Mouse (Mus musculus) left cerebral cortex, adult 9 months (tissue): Measurements from ENCODE around the gene Col4a6.

Source experiments
- DNase-seq, 2 experiments: peaks; one replicate each; pipeline ENCODE4 v3.0.0; 2022; ENCODE audit warnings: low spot score in 2 of 2

Gene Col4a6

DNA sequence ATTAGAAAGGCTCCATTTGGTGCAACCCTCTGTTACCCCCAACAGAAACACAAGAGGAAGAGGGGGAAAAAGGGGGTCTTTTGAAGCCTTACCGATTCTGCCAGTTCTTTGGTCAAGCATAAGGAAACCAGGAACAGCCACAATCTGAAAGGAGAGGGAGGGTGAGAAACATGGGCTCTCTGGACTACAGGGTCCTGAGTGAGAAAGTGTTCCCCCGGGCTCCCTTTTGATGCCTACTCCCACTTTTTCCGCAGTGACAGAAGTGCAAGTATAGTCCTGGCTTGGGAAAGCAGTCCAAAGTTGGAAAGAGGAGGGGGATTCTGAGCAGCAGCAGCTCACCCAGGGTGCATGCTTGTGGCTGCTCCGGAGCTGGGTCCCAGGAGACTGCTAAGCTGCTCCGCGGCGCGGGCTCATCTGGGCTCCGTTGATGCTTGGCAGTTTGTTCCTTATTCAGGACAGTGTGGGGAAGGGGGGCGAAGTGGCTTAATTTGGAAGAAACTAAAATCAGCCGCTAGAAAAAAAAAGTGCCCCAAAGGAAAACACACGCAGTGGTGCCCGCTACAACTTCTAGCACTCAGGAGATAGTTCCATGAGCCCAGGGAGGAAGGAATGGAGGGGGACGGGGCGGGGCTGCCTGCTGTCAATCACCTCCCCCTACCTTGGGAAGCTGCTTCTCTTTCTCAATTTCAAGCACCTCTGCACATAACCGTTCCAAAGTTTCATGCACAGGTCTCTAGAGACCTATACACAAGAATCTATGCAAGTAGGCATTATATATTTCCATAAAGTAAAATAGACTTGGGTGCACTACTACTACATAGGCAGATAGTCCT lies at the start of gene Col4a6:
TSS of gene Col4a6 (minus strand) at position 607 of the 833 bp plus-strand sequence.
- no peak for DNase-seq

DNA sequence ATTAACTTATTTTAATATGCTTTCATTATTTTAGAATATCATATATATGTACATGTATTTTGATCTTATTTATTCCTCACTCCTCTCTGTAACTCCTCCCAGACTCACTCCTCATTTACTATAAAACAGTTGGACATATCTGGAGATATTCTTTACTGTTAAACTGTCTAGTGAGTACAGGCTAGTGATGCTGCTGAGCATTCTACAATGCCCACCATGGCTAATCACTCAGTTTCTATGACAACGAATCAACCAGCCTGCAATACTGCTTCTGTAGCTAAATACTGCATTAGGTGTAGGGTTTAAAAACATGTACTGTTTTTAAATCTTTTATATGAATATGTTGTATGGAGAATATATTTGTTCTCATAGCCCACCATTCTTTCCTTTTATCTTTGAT lies 29.2 kb upstream of the Col4a6 start:
- no peak for DNase-seq

DNA sequence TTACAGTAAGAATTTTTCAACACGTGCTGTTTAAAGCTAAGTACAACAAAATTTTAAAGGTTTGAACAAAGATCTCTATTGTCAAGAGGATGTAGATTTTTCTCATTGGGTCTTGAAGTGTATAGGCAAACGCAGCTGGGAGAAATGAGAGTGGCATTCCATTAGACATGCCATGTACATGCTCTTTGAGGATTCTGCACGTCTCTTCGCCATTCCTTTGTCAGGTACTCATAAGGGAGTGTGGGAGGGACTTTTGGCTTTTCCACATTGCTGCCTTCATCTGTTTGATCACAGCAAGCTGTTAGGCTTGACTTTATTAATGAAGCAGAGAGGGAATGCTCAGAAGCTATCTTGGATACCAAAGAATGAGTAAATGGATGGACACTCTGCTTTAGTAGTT lies 20.7 kb upstream of the Col4a6 start:
- no peak for DNase-seq

DNA sequence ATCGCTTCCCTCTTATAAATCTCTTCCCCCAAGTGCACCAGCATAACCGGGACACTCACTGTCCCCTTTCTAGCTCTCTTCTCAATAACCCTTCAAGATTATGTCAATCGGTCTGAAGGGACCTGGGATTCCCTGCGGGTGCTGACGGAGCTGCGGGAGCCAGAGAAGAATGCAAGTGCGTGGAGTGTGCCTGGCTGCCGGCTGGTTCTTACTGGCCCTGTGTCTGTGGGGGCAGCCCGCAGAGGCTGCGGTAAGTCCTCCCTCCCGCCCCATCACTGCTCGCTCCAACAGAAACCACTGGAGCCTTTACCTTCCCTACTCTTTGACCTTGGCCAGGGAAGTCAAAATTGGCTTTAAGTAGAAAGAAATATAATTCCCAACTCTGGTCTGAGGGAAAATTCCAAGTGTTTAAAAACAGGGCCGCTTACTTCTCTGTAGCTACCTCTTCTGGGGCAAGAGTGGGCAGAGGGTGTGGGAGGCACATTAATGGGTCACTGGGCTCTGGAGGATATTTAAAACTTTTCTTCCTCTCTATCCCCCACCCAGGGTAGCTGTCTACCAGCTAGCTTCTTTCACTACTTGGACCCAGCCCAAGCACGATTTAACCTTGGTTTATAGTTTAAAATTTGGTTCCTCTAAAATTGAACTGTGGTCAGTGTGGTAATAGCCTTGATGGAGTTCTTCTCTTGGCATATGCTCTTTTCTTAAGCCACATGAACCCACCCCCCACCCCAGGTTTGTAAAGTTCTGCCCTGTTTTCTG lies 1.9 kb upstream of the Col4a6 start:
- no peak for DNase-seq

DNA sequence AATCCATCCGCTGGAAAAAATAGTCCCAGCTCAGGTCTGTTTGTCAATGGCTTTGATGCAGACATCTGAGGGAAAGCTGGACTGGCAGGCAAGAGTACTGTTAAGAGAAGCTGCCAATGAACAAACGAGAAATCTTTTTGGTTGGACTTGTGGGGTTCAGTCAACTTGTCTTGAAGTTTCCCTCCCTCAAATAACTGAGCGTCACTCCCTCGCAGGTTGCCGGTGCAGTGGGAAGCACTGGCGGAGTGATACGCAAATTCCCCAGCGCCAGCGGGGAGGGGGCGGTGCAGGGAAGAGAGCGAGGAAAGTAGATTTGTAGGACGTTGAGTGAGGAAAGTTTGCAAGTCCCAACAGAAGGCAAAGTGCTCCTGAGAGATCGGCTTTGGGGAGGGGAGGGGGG lies 1.2 kb upstream of the Col4a6 start, which contains the start of gene Col4a5:
TSS of gene Col4a5 (plus strand) at position 276 of the 400 bp plus-strand sequence.
- peak in 1 of 2 experiments; percentile 5 for DNase-seq

DNA sequence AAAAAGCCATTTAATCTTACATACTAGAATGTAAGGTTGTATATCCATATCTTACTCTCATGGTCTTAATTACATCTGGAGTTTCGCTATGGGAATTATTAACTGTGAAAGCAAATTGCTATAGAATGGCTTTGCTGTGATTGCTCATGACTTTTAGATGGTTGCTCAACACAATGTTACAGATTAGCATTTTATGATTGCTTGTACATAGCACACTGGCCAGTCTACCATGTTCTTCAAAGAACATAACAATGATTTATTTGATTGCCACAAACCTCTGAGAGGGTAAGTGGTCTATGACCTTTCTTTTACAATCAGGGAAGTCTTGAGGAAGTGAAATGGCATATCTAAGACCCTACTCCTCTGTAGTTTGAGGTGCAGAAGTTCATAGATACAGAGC lies 25.9 kb downstream of the Col4a6 start:
- no peak for DNase-seq

DNA sequence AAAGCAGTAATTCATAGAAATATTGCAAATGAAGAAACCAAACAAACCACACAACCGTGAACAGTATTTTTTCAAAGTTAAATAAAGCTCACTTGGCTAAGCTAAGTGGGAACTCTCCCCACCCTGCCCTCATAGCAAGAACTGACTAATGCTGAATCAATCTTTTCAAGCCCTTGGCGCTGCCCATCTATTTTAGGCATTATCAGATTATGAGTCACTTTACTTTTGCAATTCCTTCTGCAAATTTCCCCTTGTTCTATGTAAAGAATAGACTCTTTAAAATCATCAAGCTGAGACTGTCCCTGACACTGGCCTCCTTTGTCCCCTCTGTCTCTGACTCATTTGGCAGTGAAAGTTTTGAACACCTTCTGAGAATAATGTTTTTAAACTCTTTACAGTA lies 34.5 kb downstream of the Col4a6 start:
- DNase-seq = no peak

DNA sequence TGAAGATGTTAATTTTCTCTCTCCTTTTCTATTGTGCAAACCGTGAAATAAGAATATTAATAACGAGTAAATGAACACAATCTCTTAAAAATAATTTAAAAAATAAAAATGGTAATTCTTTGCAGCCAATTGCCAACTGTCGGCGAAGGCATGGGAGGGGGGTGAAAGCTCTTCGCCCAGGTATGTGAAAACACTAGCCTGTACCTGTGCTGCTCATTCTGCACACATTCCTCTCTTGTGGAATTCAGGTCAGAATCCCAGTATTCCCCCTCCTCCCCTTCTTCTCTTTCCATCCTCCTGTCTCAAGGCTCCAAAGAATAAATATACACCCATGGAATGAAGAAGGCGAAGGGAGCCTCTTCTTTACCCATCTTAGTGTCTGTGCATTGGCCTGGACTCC lies 37.1 kb downstream of the Col4a6 start:
- no peak for DNase-seq

DNA sequence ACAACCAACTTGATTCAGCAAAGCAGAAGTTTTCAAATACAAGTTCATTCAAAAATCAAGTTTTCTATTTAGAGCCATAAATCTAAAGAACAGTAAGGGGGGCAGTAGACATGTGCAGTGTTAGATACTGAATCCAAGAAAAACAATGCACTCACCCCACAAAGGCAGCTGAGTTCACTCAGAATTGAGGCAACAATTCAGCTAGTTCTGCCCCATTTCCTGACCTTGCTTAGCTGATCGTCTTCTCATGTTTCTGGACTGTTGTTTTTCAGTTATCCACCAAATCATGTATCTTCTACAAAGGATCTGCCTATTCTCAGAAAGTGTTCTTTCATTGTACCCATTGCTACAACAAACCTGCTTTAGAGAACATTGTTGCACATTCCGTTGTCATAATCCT lies 58.6 kb downstream of the Col4a6 start:
- DNase-seq = no peak

DNA sequence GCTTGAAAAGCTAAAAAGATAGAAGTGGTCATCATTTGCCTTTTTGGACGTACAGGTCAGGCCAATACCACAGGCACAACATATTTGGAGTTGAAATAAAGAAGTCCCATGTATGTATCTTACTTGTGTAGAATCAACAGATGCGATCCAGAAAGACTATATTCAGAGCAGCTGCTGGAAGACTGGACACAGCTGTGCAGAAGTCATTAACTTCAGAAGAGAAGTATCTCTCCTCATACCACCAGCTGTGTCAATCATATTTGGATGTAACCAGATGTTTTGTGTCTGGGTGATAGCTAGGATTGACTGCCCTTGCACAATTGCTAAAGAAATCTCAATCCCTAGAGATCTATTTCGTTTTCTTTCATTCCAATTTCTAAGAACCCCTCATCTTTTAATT lies 77.6 kb downstream of the Col4a6 start:
- DNase-seq = no peak

DNA sequence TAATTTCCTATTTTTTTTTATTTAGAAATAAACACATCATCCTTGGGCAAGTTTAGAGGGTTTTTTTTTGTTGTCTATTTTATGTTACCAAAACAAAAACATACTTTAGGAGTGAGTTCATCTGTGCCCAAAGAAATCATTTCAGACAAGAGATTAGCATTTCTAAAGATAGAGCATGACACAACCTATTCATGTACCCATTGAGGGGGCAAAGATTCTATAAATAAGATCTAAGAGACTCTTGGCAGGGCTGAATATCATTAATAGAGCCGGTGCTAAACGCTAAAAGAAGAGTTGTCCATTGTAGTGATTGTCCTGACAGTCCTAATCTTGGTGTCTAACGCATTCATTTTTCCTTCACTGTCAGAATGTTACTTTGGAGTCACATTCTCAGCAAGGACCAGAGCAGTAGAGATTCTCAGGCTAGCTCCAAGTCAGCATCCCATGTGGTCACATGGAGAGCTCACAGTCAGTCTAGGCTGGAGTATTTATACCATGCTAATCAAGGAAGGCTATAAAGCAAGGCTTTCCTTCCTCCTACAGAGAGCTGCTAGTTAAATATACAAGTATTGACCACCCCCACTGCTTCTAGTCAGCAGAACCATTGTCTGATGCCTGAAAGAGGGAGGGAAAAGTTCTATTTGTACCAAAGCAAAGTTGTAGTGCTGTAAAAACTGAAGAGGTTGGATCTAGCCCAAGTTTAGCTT lies 88.3 kb downstream of the Col4a6 start:
- no peak for DNase-seq

DNA sequence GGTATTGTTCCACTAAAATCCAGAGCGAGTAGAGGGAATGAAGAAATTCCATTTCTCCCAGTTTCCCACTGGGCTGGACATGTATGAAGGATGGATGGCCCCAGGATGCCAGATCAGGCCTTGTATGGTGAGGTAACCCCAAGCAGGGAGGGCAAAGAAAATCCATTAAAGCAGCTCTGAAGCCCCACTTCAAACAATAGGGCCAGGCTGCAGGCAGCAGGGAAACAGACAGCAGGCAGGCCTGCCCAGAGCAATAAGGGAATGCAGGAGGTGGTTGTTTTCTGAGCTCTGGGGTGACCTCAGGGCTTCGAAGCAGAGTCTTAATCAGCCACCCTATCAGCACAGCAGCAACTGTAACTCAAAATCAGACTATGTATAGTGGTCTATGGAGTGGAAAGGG lies 89.2 kb downstream of the Col4a6 start:
- no peak for DNase-seq

DNA sequence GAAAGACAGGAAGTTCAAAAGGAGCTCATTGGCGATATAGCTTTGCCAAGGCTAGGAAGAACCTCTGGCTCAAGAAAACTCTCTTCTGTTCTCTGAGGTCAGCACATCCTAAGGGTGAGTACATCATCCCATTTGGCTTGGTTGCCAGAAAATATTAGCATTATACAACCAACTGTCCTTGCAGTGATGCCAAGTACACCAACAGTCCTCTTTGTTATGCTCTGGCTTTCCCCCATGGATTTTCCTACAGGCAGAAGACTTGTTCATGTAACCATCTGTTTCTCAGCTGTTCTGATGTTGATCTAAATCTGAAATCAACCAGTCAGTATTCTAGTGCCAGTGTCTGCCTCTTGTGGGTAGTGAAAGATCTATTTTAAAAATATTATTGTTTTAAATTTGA lies 103.6 kb downstream of the Col4a6 start:
- DNase-seq = no peak

DNA sequence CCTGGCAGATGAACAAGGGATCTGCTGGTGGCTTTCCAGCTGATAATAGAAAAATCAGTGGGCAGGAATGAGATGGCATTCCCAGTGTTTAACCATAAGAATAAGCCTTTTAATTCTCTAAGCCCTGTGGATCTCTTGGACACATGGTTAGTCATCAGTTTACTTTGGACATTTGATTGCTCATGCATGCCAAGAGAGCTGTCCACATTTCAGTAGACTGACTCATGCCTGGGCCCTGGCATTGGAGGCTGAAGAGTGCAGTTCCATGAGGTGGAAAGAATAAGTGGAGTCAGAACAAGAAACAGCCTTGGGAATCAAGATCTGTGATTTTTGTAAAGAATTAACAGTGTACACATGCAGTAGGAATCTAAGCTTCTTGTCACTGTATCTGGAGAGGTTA lies 110.5 kb downstream of the Col4a6 start:
- no peak for DNase-seq

DNA sequence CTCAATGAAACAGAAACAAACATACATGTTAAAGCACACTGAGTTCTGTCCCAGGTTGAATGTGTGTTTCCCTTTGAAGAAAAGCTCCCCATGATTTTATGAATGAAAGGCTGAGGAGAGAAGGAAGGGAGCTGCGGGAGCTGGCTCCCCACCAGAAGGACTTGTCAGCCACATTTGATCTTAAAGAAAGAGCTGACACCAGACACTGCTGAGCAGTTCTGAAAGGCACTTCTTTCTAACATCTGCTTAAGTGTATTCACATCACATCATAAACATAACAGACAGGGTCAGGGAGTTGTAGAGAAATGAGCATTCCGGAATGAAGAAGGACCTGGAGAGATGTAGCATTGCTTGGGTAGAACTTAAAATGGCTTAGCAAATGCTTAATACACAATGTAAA lies 132.5 kb downstream of the Col4a6 start:
- DNase-seq = no peak

DNA sequence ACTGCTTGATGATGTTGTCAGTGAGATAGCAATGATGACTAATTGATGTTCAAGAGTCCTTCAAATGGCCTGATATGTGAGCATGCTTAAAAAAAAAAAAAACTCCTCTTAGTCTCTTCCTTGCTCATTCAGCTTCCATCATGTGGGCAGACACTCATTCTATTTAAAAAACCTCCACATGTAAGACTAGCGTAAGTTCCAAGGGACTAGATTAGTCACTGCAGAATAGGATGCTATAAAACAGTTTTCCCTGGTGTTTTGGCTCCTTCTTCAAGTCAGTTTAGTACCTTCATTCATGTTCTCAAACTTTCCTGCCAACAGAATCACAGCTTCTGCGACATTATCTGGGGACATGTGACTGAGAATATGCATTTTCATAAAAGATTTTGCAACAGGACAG lies 145.8 kb downstream of the Col4a6 start:
- DNase-seq = peak in 1 of 2 experiments; percentile 0

DNA sequence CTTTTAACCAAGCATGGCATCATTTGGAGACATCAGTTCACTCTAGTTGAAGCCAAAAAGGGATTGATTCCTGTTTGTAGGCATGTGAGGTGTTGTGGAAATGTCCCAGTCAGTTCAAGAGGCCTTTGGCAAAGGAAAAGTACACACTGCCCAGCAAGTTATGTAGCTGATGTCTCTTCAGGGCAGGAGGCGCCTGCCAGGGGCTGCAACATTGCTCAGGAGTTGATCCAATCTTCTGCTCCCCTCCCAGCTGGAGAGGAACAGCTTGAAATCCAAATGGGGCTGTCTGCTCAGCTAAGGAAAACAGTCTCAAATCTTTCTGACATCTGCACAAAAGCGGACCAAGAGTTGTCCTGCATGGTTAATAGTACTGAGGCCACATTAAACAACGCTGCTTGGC lies 149.7 kb downstream of the Col4a6 start:
- no peak for DNase-seq

DNA sequence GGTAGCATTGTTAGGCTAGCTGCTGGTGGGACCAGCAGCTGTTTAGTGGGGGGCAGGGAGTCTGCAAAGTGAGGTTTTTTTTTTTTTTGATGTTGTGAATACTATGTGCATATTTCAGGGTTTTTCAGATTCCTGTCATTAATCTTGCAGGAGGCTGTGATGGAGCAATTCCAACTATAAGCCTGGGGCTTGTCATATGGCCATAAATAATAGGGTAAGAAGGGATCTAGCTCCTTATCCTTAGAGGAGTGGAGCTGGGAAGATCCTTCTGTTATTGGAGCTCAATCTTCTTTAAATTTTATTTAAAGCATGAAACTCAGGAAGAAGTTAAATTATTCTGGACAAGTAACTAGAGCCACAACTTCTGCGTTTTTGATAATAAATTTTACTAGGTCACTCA lies 157.7 kb downstream of the Col4a6 start:
- DNase-seq = no peak

DNA sequence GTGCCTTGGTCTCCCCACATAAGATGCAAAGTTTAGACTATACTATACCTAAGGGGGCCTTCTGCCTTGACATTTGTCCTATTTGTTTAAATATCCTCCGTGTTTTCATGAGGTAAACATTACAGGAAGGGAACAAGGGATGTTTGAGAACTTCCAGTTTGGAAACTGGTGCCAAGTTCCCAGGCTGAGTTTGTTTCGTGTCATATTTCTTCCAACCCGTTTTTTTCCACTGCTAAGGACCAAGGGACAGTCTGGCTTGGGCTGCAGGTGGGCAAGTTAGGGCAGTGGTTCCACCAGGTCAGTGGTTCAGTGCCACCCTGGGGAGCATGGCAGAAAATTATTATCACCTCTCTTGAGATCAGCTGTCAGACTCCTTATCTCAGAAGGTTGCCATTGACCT lies 158.1 kb downstream of the Col4a6 start:
- no peak for DNase-seq

DNA sequence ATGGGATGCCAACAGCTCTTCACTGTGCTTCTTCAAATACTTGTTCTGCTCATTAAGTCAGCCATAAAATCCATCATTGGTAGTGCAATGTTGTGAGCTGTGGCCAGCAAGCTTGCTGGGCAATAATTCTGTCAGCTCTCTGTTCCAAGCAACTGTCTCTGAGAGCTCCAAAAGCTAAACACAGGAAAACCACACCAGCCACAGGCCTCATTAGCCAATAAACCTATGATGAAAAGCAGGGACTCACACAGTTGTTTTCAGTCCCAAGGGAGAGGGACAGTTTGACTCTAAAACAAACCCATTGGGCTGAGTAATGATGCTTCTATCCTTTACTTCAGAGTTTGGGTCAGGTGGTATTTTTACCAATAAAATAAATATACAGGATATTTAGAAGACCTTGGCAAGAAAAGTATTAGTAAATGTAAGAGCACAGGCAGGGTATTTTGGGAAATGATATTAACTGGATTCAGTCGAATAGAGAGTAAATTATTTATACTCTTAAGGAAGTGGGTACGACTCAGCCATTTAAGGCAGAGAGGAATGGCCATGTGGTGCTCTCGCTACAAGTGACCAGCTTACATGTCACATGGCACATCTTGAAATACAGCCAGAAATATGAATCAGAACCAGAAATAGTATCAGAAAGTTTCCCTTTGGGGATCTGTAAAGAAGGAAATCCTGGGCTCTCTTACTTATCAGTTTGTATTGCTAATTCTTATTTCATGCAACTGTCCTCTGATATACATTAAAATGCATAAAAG lies 181.0 kb downstream of the Col4a6 start:
- DNase-seq = no peak

DNA sequence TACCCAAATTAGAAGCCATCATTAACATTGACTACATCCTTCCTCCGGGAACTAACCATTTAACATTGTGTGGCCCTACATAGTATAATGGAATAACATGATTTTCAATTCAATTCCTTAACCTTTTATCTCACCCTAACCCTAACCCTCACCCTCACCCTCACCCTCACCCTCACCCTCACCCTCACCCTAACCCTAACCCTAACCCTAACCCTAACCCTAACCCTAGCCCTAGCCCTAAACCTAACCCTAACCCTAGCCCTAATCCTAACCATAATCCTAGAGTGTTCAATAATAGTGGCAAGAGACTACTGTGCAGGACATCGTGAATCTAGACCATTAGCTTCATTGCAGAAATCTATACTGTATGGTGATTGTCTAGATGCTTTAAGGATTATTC lies 197.5 kb downstream of the Col4a6 start:
- no peak for DNase-seq

DNA sequence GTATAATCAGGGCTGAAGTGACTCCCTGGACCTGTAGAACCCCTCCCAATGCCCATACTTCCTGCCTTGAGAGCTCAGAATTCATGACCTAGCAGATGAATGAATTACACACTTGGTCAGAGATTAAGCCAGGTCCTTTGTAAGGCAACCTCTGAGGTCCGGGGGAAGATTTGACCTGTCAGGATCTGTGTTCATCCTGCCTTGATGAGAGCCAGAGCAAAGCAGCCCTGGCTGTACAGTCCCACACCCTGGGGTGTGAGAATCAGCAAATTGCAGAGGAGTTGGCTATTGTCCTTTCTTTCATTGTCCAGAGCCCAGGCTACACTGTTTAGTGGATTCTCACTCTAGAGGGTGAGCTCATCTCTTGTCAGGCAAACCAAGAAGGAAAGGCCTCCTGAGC lies 207.9 kb downstream of the Col4a6 start:
- no peak for DNase-seq
